Mouse (Mus musculus): ENCODE data around the gene Maea. TPM values are rescaled to one million over a fixed set of nuclear protein-coding genes. Genes with fewer than 3 reads are reported as not detected.

Gene Maea
- polyA plus RNA-seq, 1 experiment from 2014 or later: 118 TPM

GRCm38 (mm10) chr5:33395693-33396092 is 60.4 kb downstream of the Maea start:
- H3K9me3 ChIP-seq (replicated peaks): no peaks in the 10 kb centered on the region
- WGBS: 79% methylated on average over 11 of the region's 11 CpGs
- H3K4me2 ChIP-seq (replicated peaks): no peak overlapping the region
- no peak overlapping the region for H3K4me3 ChIP-seq (replicated peaks)
- H3K4me1 ChIP-seq: no peaks in the 10 kb centered on the region
- H3K36me3 ChIP-seq: peaks cover 35% of the 10 kb centered on the region
- no peak overlapping the region for H3K27ac ChIP-seq (replicated peaks)
- ATAC-seq (ENCODE audit: insufficient number of reproducible peaks, low FRiP score, low TSS enrichment, low read depth): no peak
- H3K27me3 ChIP-seq: no peaks in the 10 kb centered on the region
- H3K9ac ChIP-seq: no peak overlapping the region

DNA sequence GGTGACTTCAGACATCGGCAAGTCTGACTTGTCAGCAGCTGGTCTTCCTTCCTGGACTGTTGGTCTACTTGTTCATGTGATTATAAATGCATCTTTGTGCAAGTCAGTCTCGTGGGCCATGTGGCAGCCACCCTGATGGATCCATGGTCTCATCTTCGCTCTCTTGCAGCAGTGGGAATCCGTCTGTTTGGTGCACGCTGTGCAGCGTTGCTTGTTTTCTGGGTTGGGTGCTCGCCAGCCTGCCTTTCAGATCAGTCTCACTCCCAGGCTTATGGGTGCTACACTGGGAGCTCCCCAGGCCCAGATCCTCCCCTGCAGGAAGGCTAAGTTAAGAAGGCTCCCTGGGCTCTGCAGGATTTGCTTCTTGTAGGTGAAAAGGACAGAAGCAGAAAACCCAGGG is 61.5 kb downstream of the Maea start:
- Histone ChIP-seq H3K9ac (no peak overlapping the region), H3K27ac (replicated peaks) (no peak overlapping the region), H3K4me2 (replicated peaks) (no peak overlapping the region), H3K36me3 (peaks cover 24% of the 10 kb centered on the region), H3K9me3 (replicated peaks) (no peaks in the 10 kb centered on the region), H3K4me3 (replicated peaks) (no peak overlapping the region), H3K4me1 (no peaks in the 10 kb centered on the region), H3K27me3 (no peaks in the 10 kb centered on the region)
- no peak for ATAC-seq (ENCODE audit: insufficient number of reproducible peaks, low FRiP score, low TSS enrichment, low read depth)
- 70% methylated on average over 7 of the region's 7 CpGs for WGBS

- Histone ChIP-seq H3K4me1 (no peaks in the 10 kb centered on the region), H3K4me3 (replicated peaks) (no peak overlapping the region), H3K9me3 (replicated peaks) (no peaks in the 10 kb centered on the region), H3K9ac (no peak overlapping the region), H3K27ac (replicated peaks) (no peak overlapping the region), H3K27me3 (no peaks in the 10 kb centered on the region), H3K4me2 (replicated peaks) (no peak overlapping the region), H3K36me3 (peaks cover 23% of the 10 kb centered on the region)
- no peak for ATAC-seq (ENCODE audit: insufficient number of reproducible peaks, low FRiP score, low TSS enrichment, low read depth)
- 55% methylated on average over 12 of the region's 12 CpGs for WGBS
Measured at GRCm38 (mm10) chr5:33400819-33401218, 65.5 kb downstream of the Maea start.

DNA sequence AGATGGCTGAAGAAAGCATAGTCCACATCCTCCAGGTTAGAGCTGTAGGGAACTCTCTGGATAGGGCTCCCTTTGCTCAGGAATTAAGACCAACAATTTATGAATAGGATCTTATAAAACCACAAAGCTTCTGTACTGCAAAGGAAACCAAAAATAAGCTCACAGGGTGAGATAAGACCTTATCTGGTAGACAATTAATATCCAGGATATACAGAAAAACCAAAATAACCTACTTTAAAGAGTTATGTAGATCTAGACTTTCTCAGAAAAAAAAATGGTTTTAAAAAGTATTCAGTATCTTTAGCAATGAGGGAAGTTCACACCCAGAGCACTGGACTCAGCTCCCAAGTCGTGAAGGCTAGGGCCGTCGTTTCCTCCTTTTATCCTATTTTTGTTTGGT is 85.0 kb downstream of the Maea start:
- no peak overlapping the region for H3K4me3 ChIP-seq (replicated peaks)
- WGBS: 80% methylated on average over 3 of the region's 3 CpGs
- peaks cover 15% of the 10 kb centered on the region for H3K36me3 ChIP-seq
- no peak overlapping the region for H3K27ac ChIP-seq (replicated peaks)
- H3K27me3 ChIP-seq: peaks cover 2% of the 10 kb centered on the region
- H3K9me3 ChIP-seq (replicated peaks): no peaks in the 10 kb centered on the region
- no peak overlapping the region for H3K4me2 ChIP-seq (replicated peaks)
- no peaks in the 10 kb centered on the region for H3K4me1 ChIP-seq
- ATAC-seq (ENCODE audit: insufficient number of reproducible peaks, low FRiP score, low TSS enrichment, low read depth): no peak
- H3K9ac ChIP-seq: no peak overlapping the region

Other genes with a start within 250 kb of the Maea start
- 2.0 and 2.2 TPM in 2 replicates for gene Slc5a1, start 231.3 kb upstream of the Maea start, polyA plus RNA-seq (2015; fragmentation: Nextera tagmentation; extraction: Ambion mirVana)
- 13.7 and 16.6 TPM in 2 replicates for gene Spon2, start 117.1 kb upstream of the Maea start, polyA plus RNA-seq (2015; fragmentation: Nextera tagmentation; extraction: Ambion mirVana)
- gene Ctbp1, start 60.5 kb upstream of the Maea start, polyA plus RNA-seq (2015; fragmentation: Nextera tagmentation; extraction: Ambion mirVana): 312 and 319 TPM in 2 replicates
- gene Uvssa, start 43.0 kb downstream of the Maea start, polyA plus RNA-seq (2015; fragmentation: Nextera tagmentation; extraction: Ambion mirVana): 10.4 and 11.3 TPM in 2 replicates
- not detected in 2 replicates for gene Nkx1-1, start 98.5 kb downstream of the Maea start, polyA plus RNA-seq (2015; fragmentation: Nextera tagmentation; extraction: Ambion mirVana)

Measured in embryonic facial prominence, embryonic 15.5 days (tissue).